Mouse (Mus musculus): ENCODE measurements around the gene Otud3. TPM values are rescaled to one million over a fixed set of nuclear protein-coding genes. Genes with fewer than 3 reads are reported as not detected.
A peak's percentile ranks its signal among the peaks of the same experiment; 100 is the strongest.

Otud3 gene
- polyA plus RNA-seq, 1 experiment = 8.3 TPM

- H3K27me3 ChIP-seq (ENCODE audit: control insufficient read depth, insufficient read depth, low read length) = no peaks in the 10 kb centered on the region
- TF ChIP-seq CTCF (IDR thresholded peaks at IDR 0.05; ENCODE audit: borderline replicate concordance, insufficient read depth, low read depth, low read length) = no peak
- 61% methylated on average over 8 of the region's 8 CpGs for WGBS
- H3K4me3 ChIP-seq (replicated peaks; ENCODE audit: insufficient read depth, low read depth, low read length) = no peak overlapping the region
- no peak overlapping the region for H3K27ac ChIP-seq (ENCODE audit: insufficient read depth, low read length)
- H3K4me1 ChIP-seq (ENCODE audit: control insufficient read depth, insufficient read depth, low read length) = peaks cover 4% of the 10 kb centered on the region
- DNase-seq = no peak
These were observed 24.1 kb downstream of the Otud3 start for GRCm38 (mm10) chr4:138889635-138890034.

- 57% methylated on average over 7 of the region's 7 CpGs for WGBS
- H3K4me1 ChIP-seq (ENCODE audit: control insufficient read depth, insufficient read depth, low read length) = peaks cover 4% of the 10 kb centered on the region
- no peak for DNase-seq
- no peak overlapping the region for H3K4me3 ChIP-seq (replicated peaks; ENCODE audit: insufficient read depth, low read depth, low read length)
- TF ChIP-seq POLR2A (IDR thresholded peaks at IDR 0.05; ENCODE audit: borderline replicate concordance, insufficient read depth, low read length) (no peak), CTCF (IDR thresholded peaks at IDR 0.05; ENCODE audit: borderline replicate concordance, insufficient read depth, low read depth, low read length) (no peak)
- no peak overlapping the region for H3K27ac ChIP-seq (ENCODE audit: insufficient read depth, low read length)
- no peaks in the 10 kb centered on the region for H3K27me3 ChIP-seq (ENCODE audit: control insufficient read depth, insufficient read depth, low read length)
These were observed 24.6 kb downstream of the Otud3 start for GRCm38 (mm10) chr4:138889165-138889564.

GRCm38 (mm10) chr4:138884261-138884660 is 29.5 kb downstream of the Otud3 start:
- WGBS = 18% methylated on average over 6 of the region's 6 CpGs
- Histone ChIP-seq H3K4me1 (ENCODE audit: control insufficient read depth, insufficient read depth, low read length) (no peaks in the 10 kb centered on the region), H3K27ac (ENCODE audit: insufficient read depth, low read length) (no peak overlapping the region), H3K4me3 (replicated peaks; ENCODE audit: insufficient read depth, low read depth, low read length) (no peak overlapping the region), H3K27me3 (ENCODE audit: control insufficient read depth, insufficient read depth, low read length) (no peaks in the 10 kb centered on the region)
- TF ChIP-seq CTCF (IDR thresholded peaks at IDR 0.05; ENCODE audit: borderline replicate concordance, insufficient read depth, low read depth, low read length) = peak; percentile 85
- TF ChIP-seq POLR2A (IDR thresholded peaks at IDR 0.05; ENCODE audit: borderline replicate concordance, insufficient read depth, low read length) = no peak
- peak; percentile 62 to 79 for DNase-seq

GRCm38 (mm10) chr4:138882179-138882578 is 31.6 kb downstream of the Otud3 start:
- Histone ChIP-seq H3K27me3 (ENCODE audit: control insufficient read depth, insufficient read depth, low read length) (no peaks in the 10 kb centered on the region), H3K27ac (ENCODE audit: insufficient read depth, low read length) (no peak overlapping the region), H3K4me1 (ENCODE audit: control insufficient read depth, insufficient read depth, low read length) (no peaks in the 10 kb centered on the region), H3K4me3 (replicated peaks; ENCODE audit: insufficient read depth, low read depth, low read length) (no peak overlapping the region)
- 18% methylated on average over 16 of the region's 16 CpGs for WGBS
- no peak for DNase-seq
- no peak for TF ChIP-seq CTCF (IDR thresholded peaks at IDR 0.05; ENCODE audit: borderline replicate concordance, insufficient read depth, low read depth, low read length)
- no peak for TF ChIP-seq POLR2A (IDR thresholded peaks at IDR 0.05; ENCODE audit: borderline replicate concordance, insufficient read depth, low read length)

GRCm38 (mm10) chr4:138880811-138881584 is 32.7 kb downstream of the Otud3 start:
- Histone ChIP-seq H3K27ac (ENCODE audit: insufficient read depth, low read length) (no peak overlapping the region), H3K4me3 (replicated peaks; ENCODE audit: insufficient read depth, low read depth, low read length) (no peak overlapping the region), H3K27me3 (ENCODE audit: control insufficient read depth, insufficient read depth, low read length) (no peaks in the 10 kb centered on the region), H3K4me1 (ENCODE audit: control insufficient read depth, insufficient read depth, low read length) (no peaks in the 10 kb centered on the region)
- no peak for DNase-seq
- no peak for TF ChIP-seq POLR2A (IDR thresholded peaks at IDR 0.05; ENCODE audit: borderline replicate concordance, insufficient read depth, low read length)
- no peak for TF ChIP-seq CTCF (IDR thresholded peaks at IDR 0.05; ENCODE audit: borderline replicate concordance, insufficient read depth, low read depth, low read length)
- 74% methylated on average over 7 of the region's 7 CpGs for WGBS

- Histone ChIP-seq H3K4me3 (replicated peaks; ENCODE audit: insufficient read depth, low read depth, low read length) (no peak overlapping the region), H3K4me1 (ENCODE audit: control insufficient read depth, insufficient read depth, low read length) (no peaks in the 10 kb centered on the region), H3K27me3 (ENCODE audit: control insufficient read depth, insufficient read depth, low read length) (no peaks in the 10 kb centered on the region), H3K27ac (ENCODE audit: insufficient read depth, low read length) (no peak overlapping the region)
- DNase-seq = no peak
- TF ChIP-seq POLR2A (IDR thresholded peaks at IDR 0.05; ENCODE audit: borderline replicate concordance, insufficient read depth, low read length) (no peak), CTCF (IDR thresholded peaks at IDR 0.05; ENCODE audit: borderline replicate concordance, insufficient read depth, low read depth, low read length) (no peak)
- 86% methylated on average over 11 of the region's 11 CpGs for whole genome bisulfite sequencing
These were observed 33.9 kb downstream of the Otud3 start for GRCm38 (mm10) chr4:138879808-138880207.

GRCm38 (mm10) chr4:138878783-138879182 is 35.0 kb downstream of the Otud3 start:
- Histone ChIP-seq H3K4me3 (replicated peaks; ENCODE audit: insufficient read depth, low read depth, low read length) (no peak overlapping the region), H3K27me3 (ENCODE audit: control insufficient read depth, insufficient read depth, low read length) (no peaks in the 10 kb centered on the region), H3K4me1 (ENCODE audit: control insufficient read depth, insufficient read depth, low read length) (no peaks in the 10 kb centered on the region), H3K27ac (ENCODE audit: insufficient read depth, low read length) (no peak overlapping the region)
- TF ChIP-seq POLR2A (IDR thresholded peaks at IDR 0.05; ENCODE audit: borderline replicate concordance, insufficient read depth, low read length) (no peak), CTCF (IDR thresholded peaks at IDR 0.05; ENCODE audit: borderline replicate concordance, insufficient read depth, low read depth, low read length) (no peak)
- no peak for DNase-seq
- WGBS = 42% methylated on average over 8 of the region's 8 CpGs

GRCm38 (mm10) chr4:138877731-138878130 is 36.0 kb downstream of the Otud3 start, which contains the start of gene Pla2g2e:
Gene Pla2g2e (plus strand): TSS chr4:138877942.
- TF ChIP-seq CTCF (IDR thresholded peaks at IDR 0.05; ENCODE audit: borderline replicate concordance, insufficient read depth, low read depth, low read length) = no peak
- no peak for TF ChIP-seq POLR2A (IDR thresholded peaks at IDR 0.05; ENCODE audit: borderline replicate concordance, insufficient read depth, low read length)
- DNase-seq = no peak
- 62% methylated on average over 4 of the region's 4 CpGs for WGBS

More at GRCm38 (mm10) chr4:138877731-138878130, 36.0 kb downstream of the Otud3 start, which contains the start of gene Pla2g2e:
- H3K27ac ChIP-seq (ENCODE audit: insufficient read depth, low read length) = no peak within 1 kb of the TSS
- no peaks in the 10 kb centered on the region for H3K4me1 ChIP-seq (ENCODE audit: control insufficient read depth, insufficient read depth, low read length)
- H3K27me3 ChIP-seq (ENCODE audit: control insufficient read depth, insufficient read depth, low read length) = no peaks in the 10 kb centered on the region
- no peak within 1 kb of the TSS for H3K4me3 ChIP-seq (replicated peaks; ENCODE audit: insufficient read depth, low read depth, low read length)

Measured in cerebellum, adult 2 months (tissue).